Mouse (Mus musculus): Measurements from ENCODE around the gene Neb. TPM values are rescaled to one million over a fixed set of nuclear protein-coding genes. Genes with fewer than 3 reads are reported as not detected.

The Neb gene
- polyA plus RNA-seq, 1 experiment, result 0.14 TPM

DNA sequence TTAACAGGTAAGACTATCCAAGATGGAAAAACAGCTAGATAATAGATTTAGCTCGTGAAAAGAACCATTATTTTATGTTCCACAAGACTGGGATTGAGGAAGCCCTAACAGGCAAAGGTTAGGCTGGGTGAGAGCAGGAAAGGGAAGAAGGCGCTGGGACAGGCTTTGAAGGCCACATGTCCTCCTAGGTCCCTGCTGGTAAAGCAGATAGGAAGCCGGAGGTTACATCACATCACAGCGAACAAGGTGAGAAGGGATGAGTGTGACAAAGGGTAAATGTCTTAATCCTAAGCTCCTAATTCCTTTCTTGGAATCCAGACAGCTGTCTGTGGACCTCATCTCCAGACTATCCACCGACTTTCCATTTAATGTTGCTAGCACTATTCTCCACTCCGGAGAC is 41.0 kb upstream of the Neb start:
- no peak overlapping the region for H3K4me3 ChIP-seq (ENCODE audit: insufficient read depth, poor library complexity, severe bottlenecking)
- peaks cover 87% of the 10 kb centered on the region for H3K79me3 ChIP-seq (ENCODE audit: low read depth)
- no peaks in the 10 kb centered on the region for H3K27me3 ChIP-seq (ENCODE audit: control insufficient read depth, insufficient read depth, insufficient read length)
- no peak overlapping the region for H3ac ChIP-seq (ENCODE audit: control insufficient read depth, insufficient read length, low read depth)
- H3K36me3 ChIP-seq (ENCODE audit: control insufficient read depth, insufficient read depth), result peaks cover 31% of the 10 kb centered on the region
- peaks cover 88% of the 10 kb centered on the region for H3K79me2 ChIP-seq (ENCODE audit: control insufficient read depth, insufficient read depth)
- TF ChIP-seq FOSL1 (IDR thresholded peaks at IDR 0.05; ENCODE audit: insufficient read depth, low read length, poor library complexity, severe bottlenecking) (no peak), USF1 (IDR thresholded peaks at IDR 0.05; ENCODE audit: low read depth) (no peak), MYOG (IDR thresholded peaks at IDR 0.05; ENCODE audit: control insufficient read depth, extremely low read depth, insufficient read length) (no peak), MYOD1 (IDR thresholded peaks at IDR 0.05; ENCODE audit: control insufficient read depth, insufficient read length, low read depth) (no peak), CEBPB (IDR thresholded peaks at IDR 0.05; ENCODE audit: low read depth) (no peak), CTCF (IDR thresholded peaks at IDR 0.05; ENCODE audit: control insufficient read depth, insufficient read depth, insufficient read length) (no peak), MAX (IDR thresholded peaks at IDR 0.05) (no peak)

DNA sequence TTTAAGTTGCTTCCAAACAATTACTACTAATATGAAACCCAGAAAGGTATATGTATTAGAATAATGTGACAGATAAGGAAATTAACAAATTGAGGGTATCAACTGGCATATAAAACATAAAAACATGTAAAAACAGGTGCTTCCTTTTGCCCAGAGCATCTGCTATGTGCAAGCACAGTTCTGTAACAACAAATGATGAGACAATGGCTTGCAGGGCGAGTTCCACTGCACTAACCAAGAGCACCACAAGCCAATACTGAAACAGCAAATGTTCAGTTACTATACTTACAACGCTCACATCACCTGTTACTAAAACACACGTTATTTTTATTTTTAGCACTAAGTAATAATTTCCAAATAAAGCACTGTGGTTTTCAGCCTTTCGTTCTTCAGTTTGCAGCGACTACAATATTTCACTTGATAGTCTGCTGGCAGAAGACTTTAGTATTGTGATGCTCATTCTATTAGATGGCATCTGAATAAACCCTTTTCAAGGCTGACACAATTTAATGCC is 34.3 kb upstream of the Neb start:
- Histone ChIP-seq H3K79me2 (ENCODE audit: control insufficient read depth, insufficient read depth) (peaks cover 21% of the 10 kb centered on the region), H3K79me3 (ENCODE audit: low read depth) (peaks cover 24% of the 10 kb centered on the region), H3K27me3 (ENCODE audit: control insufficient read depth, insufficient read depth, insufficient read length) (no peaks in the 10 kb centered on the region), H3ac (ENCODE audit: control insufficient read depth, insufficient read length, low read depth) (no peak overlapping the region), H3K36me3 (ENCODE audit: control insufficient read depth, insufficient read depth) (peaks cover 79% of the 10 kb centered on the region), H3K4me3 (ENCODE audit: insufficient read depth, poor library complexity, severe bottlenecking) (no peak overlapping the region)
- TF ChIP-seq USF1 (IDR thresholded peaks at IDR 0.05; ENCODE audit: low read depth) (no peak), MAX (IDR thresholded peaks at IDR 0.05) (no peak), FOSL1 (IDR thresholded peaks at IDR 0.05; ENCODE audit: insufficient read depth, low read length, poor library complexity, severe bottlenecking) (no peak), CTCF (IDR thresholded peaks at IDR 0.05; ENCODE audit: control insufficient read depth, insufficient read depth, insufficient read length) (no peak), CEBPB (IDR thresholded peaks at IDR 0.05; ENCODE audit: low read depth) (no peak), MYOD1 (IDR thresholded peaks at IDR 0.05; ENCODE audit: control insufficient read depth, insufficient read length, low read depth) (no peak), MYOG (IDR thresholded peaks at IDR 0.05; ENCODE audit: control insufficient read depth, extremely low read depth, insufficient read length) (no peak)

DNA sequence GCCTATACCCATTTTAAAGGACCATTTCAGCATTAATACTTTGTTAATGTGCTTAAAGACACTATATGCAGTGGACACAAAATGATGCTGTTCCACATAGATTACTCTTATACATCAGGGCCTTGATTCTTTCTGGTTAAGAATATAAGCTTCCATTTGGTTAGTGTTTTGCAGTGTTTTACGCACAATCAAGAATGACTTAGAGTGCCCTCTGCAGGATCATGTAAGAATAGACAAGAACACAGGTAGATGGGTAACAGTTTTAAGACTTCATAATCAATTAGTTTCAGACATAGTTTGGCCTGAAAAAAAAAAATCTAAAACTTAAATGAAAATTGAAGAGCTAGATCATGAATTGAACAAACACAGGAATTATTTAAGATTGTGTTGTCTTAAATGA is 28.2 kb upstream of the Neb start:
- H3K79me2 ChIP-seq (ENCODE audit: control insufficient read depth, insufficient read depth), result no peaks in the 10 kb centered on the region

DNA sequence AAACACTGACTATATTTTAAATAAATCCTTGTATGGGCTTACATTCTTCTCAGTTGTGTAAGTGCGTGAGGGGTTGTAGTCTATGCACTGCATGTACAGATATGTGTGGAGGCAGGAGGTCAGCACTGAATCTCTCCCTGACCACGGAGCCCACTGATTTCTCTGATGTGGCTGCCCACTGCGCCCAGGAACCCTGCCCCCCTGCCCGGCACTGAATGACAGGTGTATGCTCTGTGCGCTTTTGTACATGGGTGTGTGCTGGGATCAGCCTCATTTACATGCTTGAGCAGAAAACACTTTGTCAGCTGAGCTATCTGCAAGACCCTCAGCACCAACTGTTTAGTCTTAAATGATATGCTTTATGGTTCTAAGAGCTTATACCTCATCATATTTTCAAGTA is 27.0 kb upstream of the Neb start:
- TF ChIP-seq MAX (IDR thresholded peaks at IDR 0.05) (no peak), USF1 (IDR thresholded peaks at IDR 0.05; ENCODE audit: low read depth) (no peak), MYOD1 (IDR thresholded peaks at IDR 0.05; ENCODE audit: control insufficient read depth, insufficient read length, low read depth) (no peak), CTCF (IDR thresholded peaks at IDR 0.05; ENCODE audit: control insufficient read depth, insufficient read depth, insufficient read length) (no peak), MYOG (IDR thresholded peaks at IDR 0.05; ENCODE audit: control insufficient read depth, extremely low read depth, insufficient read length) (no peak), CEBPB (IDR thresholded peaks at IDR 0.05; ENCODE audit: low read depth) (no peak), FOSL1 (IDR thresholded peaks at IDR 0.05; ENCODE audit: insufficient read depth, low read length, poor library complexity, severe bottlenecking) (no peak)
- H3K4me3 ChIP-seq (ENCODE audit: insufficient read depth, poor library complexity, severe bottlenecking), result no peak overlapping the region
- no peak overlapping the region for H3ac ChIP-seq (ENCODE audit: control insufficient read depth, insufficient read length, low read depth)
- H3K79me3 ChIP-seq (ENCODE audit: low read depth), result no peaks in the 10 kb centered on the region
- H3K79me2 ChIP-seq (ENCODE audit: control insufficient read depth, insufficient read depth), result no peaks in the 10 kb centered on the region
- no peaks in the 10 kb centered on the region for H3K27me3 ChIP-seq (ENCODE audit: control insufficient read depth, insufficient read depth, insufficient read length)
- peaks cover 73% of the 10 kb centered on the region for H3K36me3 ChIP-seq (ENCODE audit: control insufficient read depth, insufficient read depth)

More for the DNA sequence above, 28.2 kb upstream of the Neb start:
- TF ChIP-seq MYOD1 (IDR thresholded peaks at IDR 0.05; ENCODE audit: control insufficient read depth, insufficient read length, low read depth) (no peak), CEBPB (IDR thresholded peaks at IDR 0.05; ENCODE audit: low read depth) (no peak), MAX (IDR thresholded peaks at IDR 0.05) (no peak), USF1 (IDR thresholded peaks at IDR 0.05; ENCODE audit: low read depth) (no peak), CTCF (IDR thresholded peaks at IDR 0.05; ENCODE audit: control insufficient read depth, insufficient read depth, insufficient read length) (no peak), FOSL1 (IDR thresholded peaks at IDR 0.05; ENCODE audit: insufficient read depth, low read length, poor library complexity, severe bottlenecking) (no peak), MYOG (IDR thresholded peaks at IDR 0.05; ENCODE audit: control insufficient read depth, extremely low read depth, insufficient read length) (no peak)
- Histone ChIP-seq H3K36me3 (ENCODE audit: control insufficient read depth, insufficient read depth) (peaks cover 73% of the 10 kb centered on the region), H3K79me3 (ENCODE audit: low read depth) (peaks cover 1% of the 10 kb centered on the region), H3ac (ENCODE audit: control insufficient read depth, insufficient read length, low read depth) (no peak overlapping the region), H3K27me3 (ENCODE audit: control insufficient read depth, insufficient read depth, insufficient read length) (no peaks in the 10 kb centered on the region), H3K4me3 (ENCODE audit: insufficient read depth, poor library complexity, severe bottlenecking) (no peak overlapping the region)

DNA sequence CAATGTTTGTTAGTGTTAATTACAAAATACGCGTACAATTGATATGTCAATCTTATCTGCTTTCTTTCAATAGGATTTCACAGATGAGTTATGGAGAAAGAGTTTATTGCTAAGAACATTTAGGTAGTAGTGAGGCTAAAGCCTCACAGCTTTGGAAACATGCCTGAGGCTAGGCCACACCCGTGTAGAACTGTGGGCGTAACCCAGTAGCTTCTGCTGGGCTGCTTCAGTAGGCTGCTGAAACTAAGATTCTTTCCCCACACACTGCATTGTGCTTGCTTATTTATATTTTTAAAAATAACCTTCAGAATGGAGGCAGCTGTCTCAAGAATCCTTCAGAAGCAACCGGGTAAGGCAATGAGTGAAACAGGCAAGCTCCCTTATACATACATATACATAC is 16.3 kb upstream of the Neb start:
- H3K79me3 ChIP-seq (ENCODE audit: low read depth), result no peaks in the 10 kb centered on the region
- H3K79me2 ChIP-seq (ENCODE audit: control insufficient read depth, insufficient read depth), result no peaks in the 10 kb centered on the region
- H3K27me3 ChIP-seq (ENCODE audit: control insufficient read depth, insufficient read depth, insufficient read length), result no peaks in the 10 kb centered on the region
- H3K36me3 ChIP-seq (ENCODE audit: control insufficient read depth, insufficient read depth), result peaks cover under 1% of the 10 kb centered on the region
- TF ChIP-seq MAX (IDR thresholded peaks at IDR 0.05) (no peak), CEBPB (IDR thresholded peaks at IDR 0.05; ENCODE audit: low read depth) (no peak), CTCF (IDR thresholded peaks at IDR 0.05; ENCODE audit: control insufficient read depth, insufficient read depth, insufficient read length) (no peak), FOSL1 (IDR thresholded peaks at IDR 0.05; ENCODE audit: insufficient read depth, low read length, poor library complexity, severe bottlenecking) (no peak), MYOG (IDR thresholded peaks at IDR 0.05; ENCODE audit: control insufficient read depth, extremely low read depth, insufficient read length) (no peak), USF1 (IDR thresholded peaks at IDR 0.05; ENCODE audit: low read depth) (no peak), MYOD1 (IDR thresholded peaks at IDR 0.05; ENCODE audit: control insufficient read depth, insufficient read length, low read depth) (no peak)
- H3K4me3 ChIP-seq (ENCODE audit: insufficient read depth, poor library complexity, severe bottlenecking), result no peak overlapping the region
- H3ac ChIP-seq (ENCODE audit: control insufficient read depth, insufficient read length, low read depth), result no peak overlapping the region
